Mouse (Mus musculus) spleen, adult 12 weeks (tissue): Measurements from ENCODE around the gene Txn1.

ENCODE experiments used
- DNase-seq: peaks from one replicate; pipeline ENCODE4 v3.0.0; 2022; ENCODE audit warnings: low spot score

Txn1 gene

GRCm38 (mm10) chr4:57896631-57897030, 59.6 kb downstream of the Txn1 start:
- no peak for DNase-seq

GRCm38 (mm10) chr4:57895902-57896301, 60.3 kb downstream of the Txn1 start:
- no peak for DNase-seq

GRCm38 (mm10) chr4:57895140-57895539, 61.1 kb downstream of the Txn1 start:
- DNase-seq, result no peak
